Mouse (Mus musculus) intestine, postnatal 0 days (tissue): ENCODE results near the gene Ppp2r3a. TPM values are rescaled to one million over a fixed set of nuclear protein-coding genes. Genes with fewer than 3 reads are reported as not detected.
A peak's percentile ranks its signal among the peaks of the same experiment; 100 is the strongest.

Experiments used
- ATAC-seq: fragments of 200-750 bp; cut with Nextera tagmentation; 2 replicates; pipeline ENCODE4 v1.8.0; 2017; ENCODE audit warnings: mild to moderate bottlenecking, moderate TSS enrichment, moderate library complexity
- H3K27ac ChIP-seq: fragments of 300-500 bp; sonication (generic); 2 replicates; pipeline ENCODE4 v1.5.1; 2014; ENCODE audit warnings: mild to moderate bottlenecking, low read depth, low read length, moderate library complexity
- H3K27me3 ChIP-seq: fragments of 300-500 bp; sonication (generic); replicated peaks from 2 replicates; pipeline ENCODE4 v1.6.1; 2014; ENCODE audit warnings: low read length, mixed read lengths; ENCODE audit not compliant: control insufficient read depth, insufficient read depth
- H3K36me3 ChIP-seq: fragments of 300-500 bp; sonication (generic); 2 replicates; pipeline ENCODE4 v1.6.1; 2014; ENCODE audit warnings: mild to moderate bottlenecking, moderate library complexity; ENCODE audit not compliant: control insufficient read depth, insufficient read depth
- H3K4me1 ChIP-seq: fragments of 300-500 bp; sonication (generic); replicated peaks from 2 replicates; pipeline ENCODE4 v1.6.1; 2014; ENCODE audit warnings: antibody characterized with exemption, low read length, mixed read lengths; ENCODE audit not compliant: control insufficient read depth, insufficient read depth
- H3K4me2 ChIP-seq: fragments of 300-500 bp; sonication (generic); replicated peaks from 2 replicates; pipeline ENCODE4 v1.6.1; 2014; ENCODE audit warnings: low read depth, mild to moderate bottlenecking, moderate library complexity
- H3K4me3 ChIP-seq: fragments of 300-500 bp; sonication (generic); 2 replicates; pipeline ENCODE4 v1.5.1; 2014; ENCODE audit warnings: low read depth, low read length
- H3K9ac ChIP-seq: fragments of 300-500 bp; sonication (generic); 2 replicates; pipeline ENCODE4 v1.6.1; 2014; ENCODE audit warnings: mild to moderate bottlenecking, low read depth, low read length
- H3K9me3 ChIP-seq: fragments of 300-500 bp; sonication (generic); 2 replicates; pipeline ENCODE4 v1.6.1; 2016; ENCODE audit warnings: mixed run types; ENCODE audit not compliant: control insufficient read depth
- CTCF ChIP-seq: sonication (generic); IDR thresholded peaks from 2 replicates; pipeline ENCODE4 v1.5.1; 2016; ENCODE audit warnings: low read depth, mild to moderate bottlenecking, control low read depth, antibody characterized with exemption, moderate library complexity
- WGBS: fragments of 180-500 bp; shearing (Covaris S2); extraction: QIAGEN DNeasy Blood & Tissue Kit; methylation state at CpG from one replicate; pipeline ENCODE4 v1.1.7; 2014; 5-methylcytosine and 5-hydroxymethylcytosine counted together
- polyA plus RNA-seq: library from polyadenylated mRNA; unstranded; fragments of >200 nt; fragmentation: Nextera tagmentation; extraction: Ambion mirVana; gene quantifications from 2 replicates; pipeline ENCODE4 v1.2.1, GENCODE M21; 2015

Ppp2r3a gene
- polyA plus RNA-seq, 1 experiment from 2014 or later: 4.5 TPM

GRCm38 (mm10) chr9:101061035-101061434 lies 190.6 kb downstream of the Ppp2r3a start:
- Histone ChIP-seq H3K4me3 (no peak overlapping the region), H3K9me3 (no peaks in the 10 kb centered on the region), H3K4me2 (no peak overlapping the region), H3K27me3 (no peaks in the 10 kb centered on the region), H3K27ac (no peak overlapping the region), H3K4me1 (no peaks in the 10 kb centered on the region), H3K36me3 (no peaks in the 10 kb centered on the region), H3K9ac (no peak overlapping the region)
- no peak for TF ChIP-seq CTCF
- 59% methylated on average over 11 of the region's 11 CpGs for WGBS
- no peak for ATAC-seq

GRCm38 (mm10) chr9:101057156-101057555 lies 194.4 kb downstream of the Ppp2r3a start:
- no peak overlapping the region for H3K27ac ChIP-seq
- no peaks in the 10 kb centered on the region for H3K9me3 ChIP-seq
- no peaks in the 10 kb centered on the region for H3K4me1 ChIP-seq
- no peak for TF ChIP-seq CTCF
- no peaks in the 10 kb centered on the region for H3K36me3 ChIP-seq
- no peak overlapping the region for H3K9ac ChIP-seq
- WGBS: 89% methylated on average over 4 of the region's 4 CpGs
- H3K27me3 ChIP-seq: no peaks in the 10 kb centered on the region
- no peak overlapping the region for H3K4me2 ChIP-seq
- H3K4me3 ChIP-seq: no peak overlapping the region
- ATAC-seq: peak; percentile 5; the same call in 1 of the 2 replicates

Other genes with a start within 250 kb of the Ppp2r3a start
- gene Pccb, start 216.9 kb downstream of the Ppp2r3a start, polyA plus RNA-seq: 30.4 and 31.2 TPM in 2 replicates
- 4.6 and 5.6 TPM in 2 replicates for gene Msl2, start 177.7 kb downstream of the Ppp2r3a start, polyA plus RNA-seq